Mouse (Mus musculus) telencephalon, adult 2 months (tissue): ENCODE measurements around the gene Ucn2.

ENCODE experiments used
- DNase-seq: peaks from one replicate; pipeline ENCODE4 v3.0.0-alpha.2; 2011; ENCODE audit warnings: low read depth, low spot score

The Ucn2 gene

GRCm38 (mm10) chr9:109031001-109031400 lies 45.2 kb downstream of the Ucn2 start:
- no peak for DNase-seq

GRCm38 (mm10) chr9:109031686-109032085 lies 45.9 kb downstream of the Ucn2 start:
- DNase-seq: no peak

GRCm38 (mm10) chr9:109032435-109032834 lies 46.6 kb downstream of the Ucn2 start:
- no peak for DNase-seq
